Mouse (Mus musculus) adrenal gland, adult (tissue): ENCODE data around the gene Fgd5.
"Not testable (repeated sequence)": the region's sequence is repeated elsewhere in the genome, so short reads cannot be mapped to it uniquely, and the experiment has no call there.

ENCODE experiments used
- DNase-seq, 2 experiments: peaks; one replicate each; pipeline ENCODE4 v3.0.0; 2022 to 2023; ENCODE audit warnings: low spot score in 1 of 2; ENCODE audit not compliant: inconsistent age in 2 of 2

Gene Fgd5

GRCm38 (mm10) chr6:92065721-92066496 is 87.2 kb downstream of the Fgd5 start:
- peak; percentile 49 to 78 for DNase-seq

- DNase-seq: peak; percentile 76 to 90
Measured at GRCm38 (mm10) chr6:92067146-92067790, 88.6 kb downstream of the Fgd5 start.

- no peak for DNase-seq
Measured at GRCm38 (mm10) chr6:92071121-92071839, 92.6 kb downstream of the Fgd5 start.

GRCm38 (mm10) chr6:92080730-92081129 is 102.1 kb downstream of the Fgd5 start:
- no peak for DNase-seq

GRCm38 (mm10) chr6:92082756-92083155 is 104.1 kb downstream of the Fgd5 start:
- no peak for DNase-seq

GRCm38 (mm10) chr6:92084932-92085331 is 106.3 kb downstream of the Fgd5 start:
- DNase-seq: no peak

GRCm38 (mm10) chr6:92089141-92089540 is 110.5 kb downstream of the Fgd5 start:
- not testable (repeated sequence) for DNase-seq

- DNase-seq: no peak
Measured at GRCm38 (mm10) chr6:92089982-92090381, 111.3 kb downstream of the Fgd5 start.

GRCm38 (mm10) chr6:92090497-92090896 is 111.8 kb downstream of the Fgd5 start:
- DNase-seq: no peak

- DNase-seq: peak; percentile 92 to 94
Measured at GRCm38 (mm10) chr6:92091130-92091591, 112.5 kb downstream of the Fgd5 start, which contains the start of gene Nr2c2. Gene Nr2c2 (plus strand): TSS chr6:92091390.

- peak; percentile 100 for DNase-seq
Measured at GRCm38 (mm10) chr6:92091767-92092489, 113.2 kb downstream of the Fgd5 start.

GRCm38 (mm10) chr6:92092737-92093136 is 114.1 kb downstream of the Fgd5 start:
- peak in 1 of 2 experiments; percentile 23 for DNase-seq

GRCm38 (mm10) chr6:92093869-92094268 is 115.2 kb downstream of the Fgd5 start:
- no peak for DNase-seq

GRCm38 (mm10) chr6:92100679-92101360 is 122.1 kb downstream of the Fgd5 start:
- no peak for DNase-seq

- DNase-seq: no peak
Measured at GRCm38 (mm10) chr6:92124547-92124946, 145.9 kb downstream of the Fgd5 start.
